Mouse (Mus musculus) urinary bladder, postnatal 4 days (tissue): ENCODE results near the gene Hdac9.

Experiments
- DNase-seq, 2 experiments: peaks; one replicate each; pipeline ENCODE4 v3.0.0; 2021 to 2022; ENCODE audit warnings: low spot score in 2 of 2

Gene Hdac9

GRCm38 (mm10) chr12:34221014-34221413 is 695.9 kb downstream of the Hdac9 start:
- DNase-seq, result no peak

GRCm38 (mm10) chr12:34220051-34220926 is 696.6 kb downstream of the Hdac9 start:
- DNase-seq, result no peak

- no peak for DNase-seq
Observed at GRCm38 (mm10) chr12:34218561-34218960, 698.3 kb downstream of the Hdac9 start.

- DNase-seq, result no peak
Observed at GRCm38 (mm10) chr12:34215023-34216020, 701.6 kb downstream of the Hdac9 start.

GRCm38 (mm10) chr12:34212162-34212561 is 704.7 kb downstream of the Hdac9 start:
- no peak for DNase-seq

- DNase-seq, result no peak
Observed at GRCm38 (mm10) chr12:34201471-34201870, 715.4 kb downstream of the Hdac9 start.

- no peak for DNase-seq
Observed at GRCm38 (mm10) chr12:34200030-34200446, 716.9 kb downstream of the Hdac9 start.

GRCm38 (mm10) chr12:34195155-34195828 is 721.6 kb downstream of the Hdac9 start:
- DNase-seq, result no peak

- DNase-seq, result no peak
Observed at GRCm38 (mm10) chr12:34194116-34194515, 722.8 kb downstream of the Hdac9 start.

- DNase-seq, result no peak
Observed at GRCm38 (mm10) chr12:34191246-34191645, 725.6 kb downstream of the Hdac9 start.

GRCm38 (mm10) chr12:34178931-34179330 is 738.0 kb downstream of the Hdac9 start:
- no peak for DNase-seq

- DNase-seq, result no peak
Observed at GRCm38 (mm10) chr12:34176790-34177189, 740.1 kb downstream of the Hdac9 start.

- DNase-seq, result no peak
Observed at GRCm38 (mm10) chr12:34173036-34173435, 743.9 kb downstream of the Hdac9 start.

GRCm38 (mm10) chr12:34170601-34171000 is 746.3 kb downstream of the Hdac9 start:
- no peak for DNase-seq

GRCm38 (mm10) chr12:34165674-34166073 is 751.2 kb downstream of the Hdac9 start:
- no peak for DNase-seq

- no peak for DNase-seq
Observed at GRCm38 (mm10) chr12:34156301-34156700, 760.6 kb downstream of the Hdac9 start.

GRCm38 (mm10) chr12:34155740-34156139 is 761.2 kb downstream of the Hdac9 start:
- peak in 1 of 2 experiments; percentile 19 for DNase-seq

GRCm38 (mm10) chr12:34154757-34155156 is 762.1 kb downstream of the Hdac9 start:
- no peak for DNase-seq

GRCm38 (mm10) chr12:34151336-34151735 is 765.6 kb downstream of the Hdac9 start:
- no peak for DNase-seq

GRCm38 (mm10) chr12:34142743-34143142 is 774.2 kb downstream of the Hdac9 start:
- no peak for DNase-seq

- no peak for DNase-seq
Observed at GRCm38 (mm10) chr12:34113336-34113735, 803.6 kb downstream of the Hdac9 start.

- DNase-seq, result no peak
Observed at GRCm38 (mm10) chr12:34092953-34093352, 823.9 kb downstream of the Hdac9 start.
